ENCODE assay signal across 18 mouse cellular contexts in genomic region chr5:22039375-22040149, GRCm38 (mm10).
DNase-seq lines count a peak whose midpoint lies in the region; ATAC-seq and TF ChIP-seq lines count a peak whose summit lies in the region.
"Had no signal": no experiment of that assay in that cellular context is flagged by ENCODE, and none has a peak within 500 bp of the region (broad histone marks: within the 10 kb centered on the region; RNA-seq: fewer than 3 reads in every experiment).

No protein-coding gene starts in this region.

- H3K4me1 ChIP-seq in midbrain, embryonic 14.5 days (ENCODE audit: control insufficient read depth, insufficient read depth, low read length), result no peaks in the 10 kb centered on the region
- H3K4me1 ChIP-seq in midbrain, postnatal 0 days (ENCODE audit: insufficient read depth, low read length), result no peaks in the 10 kb centered on the region
- H3K4me1 ChIP-seq in midbrain, embryonic 16.5 days (ENCODE audit: control insufficient read depth, insufficient read depth, low read length), result no peaks in the 10 kb centered on the region
- H3K4me1 ChIP-seq: embryonic facial prominence, embryonic 10.5 days; embryonic facial prominence, embryonic 12.5 days; forebrain, embryonic 13.5 days; forebrain, embryonic 15.5 days had no signal

- no peak overlapping the region for H3K4me3 ChIP-seq in midbrain, embryonic 14.5 days (replicated peaks; ENCODE audit: low read depth, low read length)
- H3K4me3 ChIP-seq in midbrain, postnatal 0 days (ENCODE audit: low read depth, low read length), result no peak overlapping the region
- no peak overlapping the region for H3K4me3 ChIP-seq in midbrain, embryonic 16.5 days (ENCODE audit: low read depth, low read length)
- H3K4me3 ChIP-seq: embryonic facial prominence, embryonic 10.5 days; embryonic facial prominence, embryonic 12.5 days; forebrain, embryonic 13.5 days; forebrain, embryonic 15.5 days had no signal

- no peak overlapping the region for H3K9ac ChIP-seq in midbrain, embryonic 14.5 days (replicated peaks; ENCODE audit: low read length)
- no peak overlapping the region for H3K9ac ChIP-seq in midbrain, postnatal 0 days (replicated peaks; ENCODE audit: low read length, poor library complexity, severe bottlenecking)
- no peak overlapping the region for H3K9ac ChIP-seq in midbrain, embryonic 16.5 days (ENCODE audit: low read depth, low read length)
- H3K9ac ChIP-seq: embryonic facial prominence, embryonic 12.5 days; forebrain, embryonic 13.5 days; forebrain, embryonic 15.5 days; forebrain, postnatal 0 days had no signal

- DNase-seq in midbrain, embryonic 14.5 days, result peak; percentile 47
- DNase-seq in midbrain, postnatal 0 days (ENCODE audit: low spot score), result no peak
- peak; percentile 31 for DNase-seq in brain, embryonic 14.5 days (ENCODE audit: low read depth)
- DNase-seq in frontal cortex, postnatal 25 days (ENCODE audit: low spot score in 2 of 2), result no peak
- DNase-seq: adrenal gland, adult 2 months; adrenal gland, postnatal 10 days; adrenal gland, postnatal 25 days; cerebellum, adult 11-12 months; cerebellum, adult 2 months; cerebellum, adult 9-10 months; cerebellum, postnatal 10 days; cerebellum, postnatal 25 days; forebrain, postnatal 0 days had no signal

- no peak; the same call in 1 of the 2 replicates for ATAC-seq in midbrain, embryonic 14.5 days (ENCODE audit: low FRiP score, low TSS enrichment)
- ATAC-seq in midbrain, postnatal 0 days (ENCODE audit: low FRiP score), result no peak
- peak; percentile 60; the same call in 1 of the 2 replicates for ATAC-seq in midbrain, embryonic 16.5 days
- ATAC-seq: forebrain, embryonic 13.5 days; forebrain, embryonic 15.5 days; forebrain, postnatal 0 days had no signal

- no peaks in the 10 kb centered on the region for H3K9me3 ChIP-seq in midbrain, embryonic 14.5 days (ENCODE audit: control insufficient read depth, low read length)
- no peaks in the 10 kb centered on the region for H3K9me3 ChIP-seq in midbrain, postnatal 0 days (ENCODE audit: low read length)
- H3K9me3 ChIP-seq in midbrain, embryonic 16.5 days (replicated peaks; ENCODE audit: control insufficient read depth, low read length, poor library complexity, severe bottlenecking), result no peaks in the 10 kb centered on the region
- H3K9me3 ChIP-seq: embryonic facial prominence, embryonic 10.5 days; embryonic facial prominence, embryonic 12.5 days; forebrain, embryonic 13.5 days; forebrain, embryonic 15.5 days had no signal

- no peak for TF ChIP-seq POLR2A in brain, embryonic 14.5 days (IDR thresholded peaks at IDR 0.05; ENCODE audit: borderline replicate concordance, extremely low read depth, insufficient read depth, insufficient read length, poor library complexity, severe bottlenecking)

- TF ChIP-seq CTCF in midbrain, postnatal 0 days (IDR thresholded peaks at IDR 0.05), result no peak
- no peak for TF ChIP-seq CTCF in brain, embryonic 14.5 days (IDR thresholded peaks at IDR 0.05; ENCODE audit: borderline replicate concordance, extremely low read depth, insufficient read depth, insufficient read length)

- H3K27me3 ChIP-seq in midbrain, embryonic 14.5 days (ENCODE audit: control insufficient read depth, insufficient read depth, low read length), result no peaks in the 10 kb centered on the region
- no peaks in the 10 kb centered on the region for H3K27me3 ChIP-seq in midbrain, postnatal 0 days (ENCODE audit: insufficient read depth, low read length)
- H3K27me3 ChIP-seq in midbrain, embryonic 16.5 days (ENCODE audit: control insufficient read depth, insufficient read depth, low read depth, low read length), result no peaks in the 10 kb centered on the region
- H3K27me3 ChIP-seq: embryonic facial prominence, embryonic 12.5 days; forebrain, embryonic 13.5 days; forebrain, embryonic 15.5 days had no signal

- H3K4me2 ChIP-seq in midbrain, embryonic 14.5 days (ENCODE audit: low read length), result no peak overlapping the region
- no peak overlapping the region for H3K4me2 ChIP-seq in midbrain, postnatal 0 days (ENCODE audit: low read depth, low read length, poor library complexity, severe bottlenecking)
- H3K4me2 ChIP-seq in midbrain, embryonic 16.5 days (ENCODE audit: low read length), result no peak overlapping the region
- H3K4me2 ChIP-seq: embryonic facial prominence, embryonic 12.5 days; forebrain, embryonic 13.5 days; forebrain, embryonic 15.5 days had no signal

- no peaks in the 10 kb centered on the region for H3K36me3 ChIP-seq in midbrain, embryonic 14.5 days (ENCODE audit: control insufficient read depth, insufficient read depth, low read length)
- no peaks in the 10 kb centered on the region for H3K36me3 ChIP-seq in midbrain, postnatal 0 days (ENCODE audit: insufficient read depth, low read length)
- H3K36me3 ChIP-seq in midbrain, embryonic 16.5 days (ENCODE audit: control insufficient read depth, insufficient read depth, low read length), result no peaks in the 10 kb centered on the region
- H3K36me3 ChIP-seq: embryonic facial prominence, embryonic 10.5 days; embryonic facial prominence, embryonic 12.5 days; forebrain, embryonic 15.5 days had no signal

- WGBS in midbrain, embryonic 14.5 days, result 71% methylated on average over 12 of the region's 12 CpGs
- WGBS in midbrain, postnatal 0 days, result 72% methylated on average over 12 of the region's 12 CpGs
- 71% methylated on average over 12 of the region's 12 CpGs for WGBS in midbrain, embryonic 16.5 days

- H3K27ac ChIP-seq in midbrain, embryonic 14.5 days (replicated peaks; ENCODE audit: low read depth, low read length), result no peak overlapping the region
- H3K27ac ChIP-seq in midbrain, postnatal 0 days (ENCODE audit: low read depth, low read length), result no peak overlapping the region
- no peak overlapping the region for H3K27ac ChIP-seq in midbrain, embryonic 16.5 days (ENCODE audit: low read length)
- H3K27ac ChIP-seq: embryonic facial prominence, embryonic 10.5 days; embryonic facial prominence, embryonic 12.5 days; forebrain, embryonic 13.5 days; forebrain, embryonic 15.5 days had no signal

Comparison
In these comparisons a context has a peak if more than half of its experiments do, and no peak if none do; other contexts are left out.
1. DNase-seq: peak in midbrain, embryonic 14.5 days (single experiment) and brain, embryonic 14.5 days (single experiment); none in midbrain, postnatal 0 days (single experiment) and frontal cortex, postnatal 25 days (0 of 2).